Mouse (Mus musculus): ENCODE data around the gene Tm4sf19.
"Not testable (repeated sequence)": the region's sequence is repeated elsewhere in the genome, so short reads cannot be mapped to it uniquely, and the experiment has no call there.

Tm4sf19 gene

GRCm38 (mm10) chr16:32430474-32431046, 30.3 kb downstream of the Tm4sf19 start, which contains the start of gene Pcyt1a:
TSS of gene Pcyt1a (plus strand) at chr16:32430921.
- DNase-seq (ENCODE audit: low spot score): peak; percentile 88

GRCm38 (mm10) chr16:32431047-32431591, 30.8 kb downstream of the Tm4sf19 start:
- DNase-seq (ENCODE audit: low spot score): no peak

GRCm38 (mm10) chr16:32431926-32432325, 31.6 kb downstream of the Tm4sf19 start:
- DNase-seq (ENCODE audit: low spot score): no peak

GRCm38 (mm10) chr16:32433138-32433537, 32.8 kb downstream of the Tm4sf19 start:
- no peak for DNase-seq (ENCODE audit: low spot score)

GRCm38 (mm10) chr16:32434066-32434465, 33.8 kb downstream of the Tm4sf19 start:
- DNase-seq (ENCODE audit: low spot score): no peak

GRCm38 (mm10) chr16:32434691-32435090, 34.4 kb downstream of the Tm4sf19 start:
- no peak for DNase-seq (ENCODE audit: low spot score)

GRCm38 (mm10) chr16:32436657-32437056, 36.4 kb downstream of the Tm4sf19 start:
- no peak for DNase-seq (ENCODE audit: low spot score)

GRCm38 (mm10) chr16:32437266-32437665, 37.0 kb downstream of the Tm4sf19 start:
- DNase-seq (ENCODE audit: low spot score): no peak

GRCm38 (mm10) chr16:32441432-32441831, 41.1 kb downstream of the Tm4sf19 start:
- DNase-seq (ENCODE audit: low spot score): no peak

GRCm38 (mm10) chr16:32444615-32445014, 44.3 kb downstream of the Tm4sf19 start:
- not testable (repeated sequence) for DNase-seq (ENCODE audit: low spot score)

- DNase-seq (ENCODE audit: low spot score): no peak
These were observed 45.3 kb downstream of the Tm4sf19 start for GRCm38 (mm10) chr16:32445558-32445957.

- no peak for DNase-seq (ENCODE audit: low spot score)
These were observed 46.3 kb downstream of the Tm4sf19 start for GRCm38 (mm10) chr16:32446563-32447138.

- no peak for DNase-seq (ENCODE audit: low spot score)
These were observed 49.4 kb downstream of the Tm4sf19 start for GRCm38 (mm10) chr16:32449665-32450064.

GRCm38 (mm10) chr16:32450133-32450532, 49.8 kb downstream of the Tm4sf19 start:
- no peak for DNase-seq (ENCODE audit: low spot score)

- no peak for DNase-seq (ENCODE audit: low spot score)
These were observed 52.8 kb downstream of the Tm4sf19 start for GRCm38 (mm10) chr16:32453102-32453501.

- DNase-seq (ENCODE audit: low spot score): no peak
These were observed 54.3 kb downstream of the Tm4sf19 start for GRCm38 (mm10) chr16:32454646-32455045.

GRCm38 (mm10) chr16:32456086-32456485, 55.8 kb downstream of the Tm4sf19 start:
- DNase-seq (ENCODE audit: low spot score): no peak

- DNase-seq (ENCODE audit: low spot score): no peak
These were observed 56.5 kb downstream of the Tm4sf19 start for GRCm38 (mm10) chr16:32456761-32457160.

All from ovary, postnatal 36 days (tissue).